Comparison of ENCODE assay signal across 8 mouse cellular contexts in genomic region chr13:47335996-47336684, GRCm38 (mm10).
DNase-seq lines count a peak whose midpoint lies in the region; ATAC-seq lines count a peak whose summit lies in the region.

No protein-coding gene starts in this region.

- peak; percentile 57; the same call in 1 of the 2 replicates for ATAC-seq in lung, embryonic 15.5 days (ENCODE audit: borderline replicate concordance, extremely low read depth, low FRiP score, low TSS enrichment)

- H3K9ac ChIP-seq in lung, embryonic 15.5 days = no peak overlapping the region

- 34% methylated on average over 16 of the region's 16 CpGs for WGBS in lung, embryonic 15.5 days

- no peak overlapping the region for H3K27ac ChIP-seq in lung, embryonic 15.5 days

- no peaks in the 10 kb centered on the region for H3K9me3 ChIP-seq in lung, embryonic 15.5 days

- H3K4me2 ChIP-seq in lung, embryonic 15.5 days = no peak overlapping the region

- no peaks in the 10 kb centered on the region for H3K27me3 ChIP-seq in lung, embryonic 15.5 days

- H3K36me3 ChIP-seq in lung, embryonic 15.5 days = no peaks in the 10 kb centered on the region

- no peak for DNase-seq in lung, adult 18-20 months
- DNase-seq in brain, adult 2 months (ENCODE audit: low read depth, low spot score) = peak; percentile 89
- peak; percentile 51 for DNase-seq in heart, adult 8-10 months (ENCODE audit: low spot score)
- DNase-seq in left cerebral cortex, postnatal 25 days (ENCODE audit: low spot score in 2 of 2) = peak; percentile 57 to 87
- peak; percentile 7 for DNase-seq in yolk sac, embryonic 10.5 days (ENCODE audit: low spot score)
- no peak for DNase-seq in spleen, postnatal 36 days (ENCODE audit: low spot score in 2 of 2)
- DNase-seq in testis, postnatal 10 days (ENCODE audit: low spot score) = no peak

- peaks cover 9% of the 10 kb centered on the region; the same call in 1 of the 2 replicates for H3K4me1 ChIP-seq in lung, embryonic 15.5 days

- H3K4me3 ChIP-seq in lung, embryonic 15.5 days = no peak overlapping the region

- intact Hi-C loops in left cerebral cortex, postnatal 25 days (cut with DNase I) = no loop called here

Comparison
In these comparisons a context has a peak if more than half of its experiments do, and no peak if none do; other contexts are left out.
1. DNase-seq: peak in brain, adult 2 months (single experiment), heart, adult 8-10 months (single experiment), left cerebral cortex, postnatal 25 days (2 of 2) and yolk sac, embryonic 10.5 days (single experiment); none in lung, adult 18-20 months (0 of 2), spleen, postnatal 36 days (0 of 2) and testis, postnatal 10 days (single experiment).